Mouse (Mus musculus): ENCODE results near the gene Bco1.

GRCm38 (mm10) chr8:117164912-117165311, 69.3 kb downstream of the Bco1 start:
- TF ChIP-seq POLR2A (IDR thresholded peaks at IDR 0.05; ENCODE audit: low read depth, low read length) (no peak), CTCF (IDR thresholded peaks at IDR 0.05; ENCODE audit: borderline replicate concordance, insufficient read depth, low read length) (no peak)

All from embryonic fibroblast, embryonic 13.5 days (primary cell).